Mouse (Mus musculus): ENCODE results near the gene Apoa1. TPM values are rescaled to one million over a fixed set of nuclear protein-coding genes. Genes with fewer than 3 reads are reported as not detected.

The Apoa1 gene
- polyA plus RNA-seq, 1 experiment = 2.0 TPM

DNA sequence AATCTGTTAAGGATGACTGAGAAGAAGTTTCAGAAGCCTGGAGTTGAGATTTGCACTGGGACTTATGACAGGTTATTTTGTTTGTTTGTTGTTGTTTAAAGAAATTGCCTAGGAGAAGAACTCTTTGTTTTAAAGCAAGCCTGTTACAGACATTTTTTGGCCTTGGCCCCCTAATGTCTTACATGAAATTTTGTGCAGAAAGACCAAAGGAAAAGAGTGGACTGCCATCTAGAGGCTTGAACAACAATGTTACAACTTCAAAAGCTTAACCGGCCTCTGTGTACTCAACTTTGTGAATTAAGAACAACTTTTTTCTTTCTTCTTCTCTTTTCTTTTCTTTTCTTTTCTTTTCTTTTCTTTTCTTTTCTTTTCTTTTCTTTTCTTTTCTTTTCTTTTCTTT is 36.7 kb upstream of the Apoa1 start:
- Histone ChIP-seq H3K4me1 (ENCODE audit: control insufficient read depth, insufficient read depth, low read length) (no peaks in the 10 kb centered on the region), H3K4me3 (ENCODE audit: insufficient read depth, low read length) (no peak overlapping the region), H3K27ac (ENCODE audit: insufficient read depth, low read length) (no peak overlapping the region)
- TF ChIP-seq CTCF (IDR thresholded peaks at IDR 0.05; ENCODE audit: extremely low read depth, insufficient read depth, low read length) = peak; percentile 31; the same call in 1 of the 2 replicates
- TF ChIP-seq POLR2A (IDR thresholded peaks at IDR 0.05; ENCODE audit: extremely low read depth, insufficient read depth, low read length) = no peak

DNA sequence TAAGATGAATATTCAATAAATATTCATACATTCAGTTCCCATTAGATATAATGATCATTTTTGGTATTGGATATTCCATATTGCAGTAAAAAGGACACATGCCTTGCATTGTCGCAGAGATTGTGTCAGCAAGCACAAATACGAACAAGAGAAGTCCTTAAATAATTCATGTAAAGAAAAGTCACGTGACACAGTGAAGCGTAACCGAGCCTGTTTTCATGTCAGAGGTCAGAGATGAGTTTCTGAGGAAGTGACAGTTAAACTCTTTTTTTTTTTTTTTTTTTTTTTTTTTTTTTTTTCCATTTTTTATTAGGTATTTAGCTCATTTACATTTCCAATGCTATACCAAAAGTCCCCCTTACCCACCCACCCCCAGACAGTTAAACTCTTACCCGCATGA is 35.7 kb upstream of the Apoa1 start:
- no peak overlapping the region for H3K27ac ChIP-seq (ENCODE audit: insufficient read depth, low read length)
- H3K4me1 ChIP-seq (ENCODE audit: control insufficient read depth, insufficient read depth, low read length) = no peaks in the 10 kb centered on the region
- TF ChIP-seq POLR2A (IDR thresholded peaks at IDR 0.05; ENCODE audit: extremely low read depth, insufficient read depth, low read length) (no peak), CTCF (IDR thresholded peaks at IDR 0.05; ENCODE audit: extremely low read depth, insufficient read depth, low read length) (no peak)
- no peak overlapping the region for H3K4me3 ChIP-seq (ENCODE audit: insufficient read depth, low read length)

DNA sequence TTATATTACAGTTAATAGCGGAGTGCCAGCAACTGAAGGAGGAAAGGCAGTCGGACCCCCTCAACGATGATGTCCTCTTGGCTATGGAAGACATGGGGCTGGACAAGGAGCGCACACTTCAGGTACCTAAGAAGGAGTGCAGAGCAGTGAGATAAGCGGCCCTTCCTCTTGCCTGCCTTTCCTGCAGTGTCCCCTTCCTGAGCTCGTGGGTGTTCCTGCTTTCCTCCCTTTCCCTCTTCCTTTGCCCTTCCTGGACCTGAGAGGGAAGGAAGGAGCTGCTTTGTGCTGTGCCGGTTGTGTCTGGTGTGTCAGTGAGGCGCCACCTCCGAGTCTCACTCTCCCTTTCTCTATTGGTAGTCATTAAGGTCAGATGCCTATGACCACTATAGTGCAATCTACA is 33.6 kb upstream of the Apoa1 start:
- Histone ChIP-seq H3K27ac (ENCODE audit: insufficient read depth, low read length) (no peak overlapping the region), H3K4me1 (ENCODE audit: control insufficient read depth, insufficient read depth, low read length) (peaks cover 2% of the 10 kb centered on the region), H3K4me3 (ENCODE audit: insufficient read depth, low read length) (no peak overlapping the region)
- TF ChIP-seq POLR2A (IDR thresholded peaks at IDR 0.05; ENCODE audit: extremely low read depth, insufficient read depth, low read length) = no peak
- no peak for TF ChIP-seq CTCF (IDR thresholded peaks at IDR 0.05; ENCODE audit: extremely low read depth, insufficient read depth, low read length)

DNA sequence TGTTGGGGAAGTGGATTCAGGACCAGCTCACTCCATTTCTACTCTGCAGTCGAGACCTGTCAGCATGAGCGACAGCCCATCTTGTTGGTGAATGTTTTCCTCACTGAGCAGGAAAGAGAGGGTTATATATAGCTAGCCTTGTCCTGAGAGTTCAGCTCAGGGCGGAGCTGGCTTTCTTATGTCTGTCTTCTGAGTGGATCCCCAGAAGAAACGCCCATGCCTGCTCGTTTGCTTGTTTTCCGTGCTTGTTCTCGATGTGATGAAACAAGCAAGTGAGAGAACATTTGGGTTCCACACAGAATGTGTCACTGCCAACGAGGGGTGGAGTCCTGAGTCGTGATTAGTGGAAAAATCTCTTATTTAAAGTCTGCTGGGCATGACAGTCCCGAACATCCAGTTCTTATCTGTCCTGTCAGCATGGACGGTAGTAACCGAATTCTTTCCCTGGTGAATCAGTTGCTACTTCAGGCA is 31.6 kb upstream of the Apoa1 start:
- TF ChIP-seq POLR2A (IDR thresholded peaks at IDR 0.05; ENCODE audit: extremely low read depth, insufficient read depth, low read length) (no peak), CTCF (IDR thresholded peaks at IDR 0.05; ENCODE audit: extremely low read depth, insufficient read depth, low read length) (no peak)
- Histone ChIP-seq H3K4me3 (ENCODE audit: insufficient read depth, low read length) (no peak overlapping the region), H3K4me1 (ENCODE audit: control insufficient read depth, insufficient read depth, low read length) (peaks cover 2% of the 10 kb centered on the region), H3K27ac (ENCODE audit: insufficient read depth, low read length) (no peak overlapping the region)

DNA sequence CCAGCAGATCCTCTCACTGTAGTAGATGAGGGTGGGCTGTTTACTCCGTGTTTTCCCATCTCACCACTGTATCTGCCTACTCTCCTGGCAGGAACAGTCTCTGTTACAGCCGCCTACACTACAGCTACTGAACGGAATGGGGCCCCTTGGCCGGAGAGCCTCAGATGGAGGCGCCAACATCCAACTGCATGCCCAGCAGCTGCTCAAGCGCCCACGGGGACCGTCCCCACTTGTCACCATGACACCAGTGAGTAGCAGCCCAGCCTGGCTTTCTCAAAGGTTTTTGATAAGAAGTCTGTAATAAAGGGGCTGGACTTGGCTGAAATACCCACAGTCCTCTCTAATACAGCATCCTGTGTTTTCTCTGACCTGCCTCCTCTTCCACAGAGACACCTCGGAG is 29.9 kb upstream of the Apoa1 start:
- TF ChIP-seq POLR2A (IDR thresholded peaks at IDR 0.05; ENCODE audit: extremely low read depth, insufficient read depth, low read length) (no peak), CTCF (IDR thresholded peaks at IDR 0.05; ENCODE audit: extremely low read depth, insufficient read depth, low read length) (no peak)
- H3K4me3 ChIP-seq (ENCODE audit: insufficient read depth, low read length) = no peak overlapping the region
- H3K4me1 ChIP-seq (ENCODE audit: control insufficient read depth, insufficient read depth, low read length) = peaks cover 2% of the 10 kb centered on the region
- no peak overlapping the region for H3K27ac ChIP-seq (ENCODE audit: insufficient read depth, low read length)

DNA sequence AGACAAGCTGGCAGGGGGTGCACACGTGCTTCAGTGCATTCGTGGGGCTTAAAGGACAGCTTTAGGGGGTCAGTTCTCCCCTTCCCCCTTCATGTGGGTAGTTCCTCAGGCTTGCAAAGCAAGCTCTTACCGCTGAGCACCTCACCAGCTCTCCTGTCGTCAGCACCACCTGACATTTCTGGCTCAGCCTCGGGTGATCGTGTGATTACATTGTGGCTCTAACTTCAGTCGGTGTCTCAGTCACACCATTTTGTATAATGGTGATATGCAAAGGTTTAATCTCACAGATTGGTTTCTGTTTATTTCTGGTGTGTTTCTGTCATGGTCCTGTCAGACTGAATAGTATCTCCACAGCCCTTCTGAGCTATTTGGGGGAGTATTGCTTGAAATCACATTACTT is 29.4 kb upstream of the Apoa1 start:
- TF ChIP-seq CTCF (IDR thresholded peaks at IDR 0.05; ENCODE audit: extremely low read depth, insufficient read depth, low read length) (no peak), POLR2A (IDR thresholded peaks at IDR 0.05; ENCODE audit: extremely low read depth, insufficient read depth, low read length) (no peak)
- Histone ChIP-seq H3K27ac (ENCODE audit: insufficient read depth, low read length) (no peak overlapping the region), H3K4me1 (ENCODE audit: control insufficient read depth, insufficient read depth, low read length) (peaks cover 2% of the 10 kb centered on the region), H3K4me3 (ENCODE audit: insufficient read depth, low read length) (no peak overlapping the region)

DNA sequence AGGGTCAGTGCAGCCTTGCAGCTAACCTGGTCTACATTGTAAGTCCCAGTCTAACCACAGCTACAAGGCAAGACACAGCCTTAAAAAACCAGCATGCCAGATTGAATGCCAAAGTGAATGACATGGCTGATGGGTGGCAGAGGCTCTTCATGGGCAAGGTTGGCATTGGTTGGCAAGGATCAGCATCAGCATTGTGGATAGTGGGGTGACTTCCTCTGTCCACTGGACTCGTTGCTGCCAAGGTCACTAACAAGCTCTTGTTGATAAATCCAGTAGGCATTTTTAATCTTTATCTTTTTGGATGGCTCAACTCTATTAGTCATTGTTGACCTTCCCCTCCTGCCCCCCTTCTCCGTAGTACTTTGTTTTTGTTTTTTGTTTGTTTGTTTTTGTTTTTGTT is 28.8 kb upstream of the Apoa1 start:
- H3K4me1 ChIP-seq (ENCODE audit: control insufficient read depth, insufficient read depth, low read length) = peaks cover 2% of the 10 kb centered on the region
- no peak overlapping the region for H3K27ac ChIP-seq (ENCODE audit: insufficient read depth, low read length)
- no peak for TF ChIP-seq POLR2A (IDR thresholded peaks at IDR 0.05; ENCODE audit: extremely low read depth, insufficient read depth, low read length)
- no peak for TF ChIP-seq CTCF (IDR thresholded peaks at IDR 0.05; ENCODE audit: extremely low read depth, insufficient read depth, low read length)
- no peak overlapping the region for H3K4me3 ChIP-seq (ENCODE audit: insufficient read depth, low read length)

DNA sequence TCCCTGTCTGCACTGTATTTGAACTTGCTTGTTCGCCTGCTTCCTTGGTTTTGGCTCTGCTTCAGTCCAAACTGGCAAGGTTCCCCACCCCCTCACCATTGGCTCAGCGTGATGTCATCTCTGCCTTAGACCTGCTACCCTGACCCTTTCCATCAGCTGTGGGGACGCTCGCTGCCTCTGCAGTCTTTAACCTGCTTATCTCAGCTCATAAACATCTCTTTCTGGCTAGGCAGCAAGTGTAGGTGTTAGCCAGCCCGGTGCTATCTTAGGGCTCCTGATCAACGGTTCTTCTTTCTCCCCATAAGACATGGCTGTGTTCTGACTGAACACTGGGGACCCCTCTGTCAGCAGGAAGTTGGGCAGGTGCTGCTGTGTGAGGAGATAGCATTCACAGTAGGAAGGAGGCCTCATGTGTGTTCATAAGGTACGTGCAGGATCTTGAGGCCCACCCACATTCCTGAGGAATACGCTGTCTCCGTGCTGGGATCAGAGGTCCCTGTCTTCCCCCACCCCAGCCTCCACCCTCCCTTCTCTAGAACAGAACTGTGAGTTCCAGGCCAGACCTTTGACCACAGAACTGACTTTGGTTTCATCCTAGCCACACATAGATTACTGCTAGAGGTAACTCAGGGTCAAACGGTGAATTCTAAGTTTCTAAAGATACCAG is 21.4 kb upstream of the Apoa1 start:
- H3K4me1 ChIP-seq (ENCODE audit: control insufficient read depth, insufficient read depth, low read length) = no peaks in the 10 kb centered on the region
- no peak for TF ChIP-seq CTCF (IDR thresholded peaks at IDR 0.05; ENCODE audit: extremely low read depth, insufficient read depth, low read length)
- no peak for TF ChIP-seq POLR2A (IDR thresholded peaks at IDR 0.05; ENCODE audit: extremely low read depth, insufficient read depth, low read length)

DNA sequence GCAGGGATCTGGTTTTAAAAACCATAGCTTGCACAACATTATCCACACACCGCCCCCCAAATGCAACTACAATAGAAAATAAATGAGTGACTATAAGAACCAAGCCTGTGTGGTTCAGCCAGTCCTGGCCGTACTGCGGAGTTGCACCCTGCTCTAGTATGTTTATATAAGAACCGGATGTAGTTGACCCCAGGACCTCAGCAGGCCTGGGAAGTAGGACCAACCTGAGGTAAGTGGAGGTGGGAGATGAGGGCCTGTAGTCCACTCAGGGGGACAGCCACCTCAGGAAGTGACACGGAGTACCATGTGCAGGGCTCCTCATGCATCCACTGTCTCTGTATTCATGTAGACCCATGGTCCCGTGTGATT is 20.9 kb upstream of the Apoa1 start:
- Histone ChIP-seq H3K4me1 (ENCODE audit: control insufficient read depth, insufficient read depth, low read length) (no peaks in the 10 kb centered on the region), H3K4me3 (ENCODE audit: insufficient read depth, low read length) (no peak overlapping the region), H3K27ac (ENCODE audit: insufficient read depth, low read length) (no peak overlapping the region)
- TF ChIP-seq CTCF (IDR thresholded peaks at IDR 0.05; ENCODE audit: extremely low read depth, insufficient read depth, low read length) = no peak
- no peak for TF ChIP-seq POLR2A (IDR thresholded peaks at IDR 0.05; ENCODE audit: extremely low read depth, insufficient read depth, low read length)

More for the DNA sequence above, 21.4 kb upstream of the Apoa1 start:
- Histone ChIP-seq H3K27ac (ENCODE audit: insufficient read depth, low read length) (no peak overlapping the region), H3K4me3 (ENCODE audit: insufficient read depth, low read length) (no peak overlapping the region)

DNA sequence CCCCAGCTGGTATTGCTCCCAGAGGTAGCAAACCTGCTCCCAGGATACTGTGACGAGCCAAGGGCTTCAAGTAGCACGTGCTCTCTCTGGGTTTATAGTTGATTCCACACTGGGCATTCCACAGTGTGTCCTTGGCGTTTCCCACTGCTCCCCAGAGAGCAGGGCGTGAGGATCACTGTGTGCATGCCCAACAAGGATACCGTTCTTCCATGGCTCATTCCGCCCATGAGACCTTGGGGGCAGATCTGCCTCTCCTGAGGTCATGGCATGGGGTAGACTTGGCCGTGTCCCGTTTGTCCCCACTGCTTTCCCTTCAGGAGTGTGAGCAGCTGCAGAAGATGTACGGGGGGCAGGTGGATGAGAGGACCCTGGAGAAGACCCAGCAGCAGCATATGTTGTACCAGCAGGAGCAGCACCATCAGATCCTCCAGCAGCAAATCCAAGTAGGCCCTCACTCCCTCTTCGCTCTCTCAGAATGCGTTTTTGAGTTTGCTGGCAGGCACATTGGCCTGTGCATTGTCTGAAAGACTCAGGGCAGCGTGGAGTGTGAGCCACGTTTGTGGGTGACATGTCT is 19.9 kb upstream of the Apoa1 start:
- no peak overlapping the region for H3K27ac ChIP-seq (ENCODE audit: insufficient read depth, low read length)
- H3K4me1 ChIP-seq (ENCODE audit: control insufficient read depth, insufficient read depth, low read length) = no peaks in the 10 kb centered on the region
- H3K4me3 ChIP-seq (ENCODE audit: insufficient read depth, low read length) = no peak overlapping the region
- TF ChIP-seq POLR2A (IDR thresholded peaks at IDR 0.05; ENCODE audit: extremely low read depth, insufficient read depth, low read length) = no peak
